Mouse (Mus musculus): Measurements from ENCODE around the gene Olfr1454. TPM values are rescaled to one million over a fixed set of nuclear protein-coding genes. Genes with fewer than 3 reads are reported as not detected.

Gene Olfr1454
- polyA plus RNA-seq (2016; fragmentation: Nextera tagmentation; extraction: Ambion mirVana) = not detected in 2 replicates

- Histone ChIP-seq H3K27me3 (replicated peaks) (no peaks in the 10 kb centered on the region), H3K27ac (no peak within 1 kb of the TSS), H3K4me1 (no peaks in the 10 kb centered on the region), H3K36me3 (no peaks in the 10 kb centered on the region), H3K4me3 (no peak within 1 kb of the TSS), H3K4me2 (replicated peaks) (no peak within 1 kb of the TSS), H3K9ac (no peak within 1 kb of the TSS), H3K9me3 (peaks cover 23% of the 10 kb centered on the region)
- no peak for ATAC-seq (ENCODE audit: low FRiP score, low read depth)
- 80% methylated on average over 2 of the region's 2 CpGs for WGBS
These were observed at the start of gene Olfr1454 for GRCm38 (mm10) chr19:13060310-13060709. Gene Olfr1454 (plus strand): TSS chr19:13060610.

GRCm38 (mm10) chr19:13028227-13028626 is 32.2 kb upstream of the Olfr1454 start, which contains the start of gene Olfr1453:
Gene Olfr1453 (minus strand): TSS chr19:13028327.
- Histone ChIP-seq H3K4me1 (no peaks in the 10 kb centered on the region), H3K27ac (no peak within 1 kb of the TSS), H3K4me2 (replicated peaks) (no peak within 1 kb of the TSS), H3K27me3 (replicated peaks) (no peaks in the 10 kb centered on the region), H3K9ac (no peak within 1 kb of the TSS), H3K9me3 (0 out of 2 replicates have a peak, but pooled peaks cover 6% of the 10 kb centered on the region), H3K4me3 (no peak within 1 kb of the TSS), H3K36me3 (no peaks in the 10 kb centered on the region)
- 58% methylated on average over 1 of the region's 1 CpGs for WGBS
- ATAC-seq (ENCODE audit: low FRiP score, low read depth) = no peak

GRCm38 (mm10) chr19:13093908-13094307 is 33.5 kb downstream of the Olfr1454 start:
- ATAC-seq (ENCODE audit: low FRiP score, low read depth) = no peak
- WGBS = 81% methylated on average over 1 of the region's 1 CpGs
- no peaks in the 10 kb centered on the region for H3K4me1 ChIP-seq
- no peak overlapping the region for H3K4me2 ChIP-seq (replicated peaks)
- no peak overlapping the region for H3K9ac ChIP-seq
- H3K36me3 ChIP-seq = no peaks in the 10 kb centered on the region
- H3K27ac ChIP-seq = no peak overlapping the region
- H3K4me3 ChIP-seq = no peak overlapping the region
- H3K9me3 ChIP-seq = peaks cover 16% of the 10 kb centered on the region; the same call in 1 of the 2 replicates
- no peaks in the 10 kb centered on the region for H3K27me3 ChIP-seq (replicated peaks)

GRCm38 (mm10) chr19:13097791-13098190 is 37.4 kb downstream of the Olfr1454 start, which contains the start of gene Olfr1457:
Gene Olfr1457 (minus strand): TSS chr19:13097891.
- Histone ChIP-seq H3K4me3 (no peak within 1 kb of the TSS), H3K27ac (no peak within 1 kb of the TSS), H3K27me3 (replicated peaks) (no peaks in the 10 kb centered on the region), H3K9ac (no peak within 1 kb of the TSS), H3K36me3 (no peaks in the 10 kb centered on the region), H3K9me3 (peaks cover 7% of the 10 kb centered on the region; the same call in 1 of the 2 replicates), H3K4me2 (replicated peaks) (no peak within 1 kb of the TSS), H3K4me1 (no peaks in the 10 kb centered on the region)
- ATAC-seq (ENCODE audit: low FRiP score, low read depth) = no peak
- 79% methylated on average over 2 of the region's 2 CpGs for WGBS

GRCm38 (mm10) chr19:13106675-13107074 is 46.3 kb downstream of the Olfr1454 start, which contains the start of gene Olfr1458:
Gene Olfr1458 (minus strand): TSS chr19:13106775.
- H3K36me3 ChIP-seq = no peaks in the 10 kb centered on the region
- H3K27me3 ChIP-seq (replicated peaks) = no peaks in the 10 kb centered on the region
- H3K4me3 ChIP-seq = no peak within 1 kb of the TSS
- peaks cover 20% of the 10 kb centered on the region; the same call in 1 of the 2 replicates for H3K9me3 ChIP-seq
- H3K4me1 ChIP-seq = no peaks in the 10 kb centered on the region
- no peak within 1 kb of the TSS for H3K4me2 ChIP-seq (replicated peaks)
- ATAC-seq (ENCODE audit: low FRiP score, low read depth) = no peak
- H3K9ac ChIP-seq = no peak within 1 kb of the TSS
- 87% methylated on average over 3 of the region's 3 CpGs for WGBS
- no peak within 1 kb of the TSS for H3K27ac ChIP-seq

Other genes starting within 250 kb of the Olfr1454 start
- gene Gm5244, start 213.9 kb upstream of the Olfr1454 start, polyA plus RNA-seq (2016; fragmentation: Nextera tagmentation; extraction: Ambion mirVana) = not detected in 2 replicates
- gene Olfr1444, start 203.3 kb upstream of the Olfr1454 start, polyA plus RNA-seq (2016; fragmentation: Nextera tagmentation; extraction: Ambion mirVana) = not detected in 2 replicates
- not detected in 2 replicates for gene Olfr1445, start 176.8 kb upstream of the Olfr1454 start, polyA plus RNA-seq (2016; fragmentation: Nextera tagmentation; extraction: Ambion mirVana)
- gene Olfr1446, start 167.1 kb upstream of the Olfr1454 start, polyA plus RNA-seq (2016; fragmentation: Nextera tagmentation; extraction: Ambion mirVana) = not detected in 2 replicates
- not detected in 2 replicates for gene Olfr1447, start 156.9 kb upstream of the Olfr1454 start, polyA plus RNA-seq (2016; fragmentation: Nextera tagmentation; extraction: Ambion mirVana)
- gene Olfr1448, start 136.2 kb upstream of the Olfr1454 start, polyA plus RNA-seq (2016; fragmentation: Nextera tagmentation; extraction: Ambion mirVana) = not detected in 2 replicates
- gene Olfr1449, start 129.8 kb upstream of the Olfr1454 start, polyA plus RNA-seq (2016; fragmentation: Nextera tagmentation; extraction: Ambion mirVana) = not detected in 2 replicates
- gene Olfr1450, start 110.4 kb upstream of the Olfr1454 start, polyA plus RNA-seq (2016; fragmentation: Nextera tagmentation; extraction: Ambion mirVana) = not detected in 2 replicates
- gene Olfr1451, start 65.6 kb upstream of the Olfr1454 start, polyA plus RNA-seq (2016; fragmentation: Nextera tagmentation; extraction: Ambion mirVana) = not detected in 2 replicates
- not detected in 2 replicates for gene Olfr1453, start 32.3 kb upstream of the Olfr1454 start, polyA plus RNA-seq (2016; fragmentation: Nextera tagmentation; extraction: Ambion mirVana)
- not detected in 2 replicates for gene Olfr1457, start 37.3 kb downstream of the Olfr1454 start, polyA plus RNA-seq (2016; fragmentation: Nextera tagmentation; extraction: Ambion mirVana)
- gene Olfr1458, start 46.2 kb downstream of the Olfr1454 start, polyA plus RNA-seq (2016; fragmentation: Nextera tagmentation; extraction: Ambion mirVana) = not detected in 2 replicates
- gene Olfr1459, start 88.9 kb downstream of the Olfr1454 start, polyA plus RNA-seq (2016; fragmentation: Nextera tagmentation; extraction: Ambion mirVana) = not detected in 2 replicates
- gene Olfr1461, start 102.4 kb downstream of the Olfr1454 start, polyA plus RNA-seq (2016; fragmentation: Nextera tagmentation; extraction: Ambion mirVana) = not detected in 2 replicates
- gene Olfr1462, start 125.1 kb downstream of the Olfr1454 start, polyA plus RNA-seq (2016; fragmentation: Nextera tagmentation; extraction: Ambion mirVana) = not detected in 2 replicates
- not detected in 2 replicates for gene Olfr1463, start 170.7 kb downstream of the Olfr1454 start, polyA plus RNA-seq (2016; fragmentation: Nextera tagmentation; extraction: Ambion mirVana)